Mouse (Mus musculus) spleen, postnatal 36 days (tissue): ENCODE data around the gene Gm5447.

Source experiments
- DNase-seq, 2 experiments: peaks; one replicate each; pipeline ENCODE4 v3.0.0; 2022; ENCODE audit warnings: low spot score in 2 of 2, mixed read lengths in 1 of 2

Gm5447 gene

GRCm38 (mm10) chr13:30986934-30987455, 13.0 kb downstream of the Gm5447 start:
- DNase-seq: peak in 1 of 2 experiments; percentile 23

DNA sequence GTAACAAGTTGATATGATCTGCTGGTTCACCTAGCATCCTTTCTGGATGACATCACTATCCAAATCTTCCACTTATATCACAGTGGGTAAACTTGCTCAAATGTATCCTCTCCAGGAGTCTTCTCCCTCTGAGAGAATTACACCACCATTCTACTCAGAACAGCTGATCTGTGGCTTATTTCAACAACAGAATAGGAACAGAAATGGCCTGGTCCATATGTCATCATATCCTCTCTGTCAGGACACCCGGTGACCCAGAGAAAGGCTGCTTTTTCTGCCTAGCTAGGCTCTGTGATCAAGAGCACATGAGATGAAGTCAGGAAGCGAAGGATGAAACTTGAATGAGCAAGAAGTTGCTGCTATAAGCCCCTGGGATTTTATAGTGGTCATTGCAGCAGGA, 13.7 kb downstream of the Gm5447 start:
- DNase-seq: no peak

- DNase-seq: no peak
These were observed 15.7 kb downstream of the Gm5447 start for GRCm38 (mm10) chr13:30989710-30990109.

- DNase-seq: no peak
These were observed 16.2 kb downstream of the Gm5447 start for GRCm38 (mm10) chr13:30990233-30990632.

DNA sequence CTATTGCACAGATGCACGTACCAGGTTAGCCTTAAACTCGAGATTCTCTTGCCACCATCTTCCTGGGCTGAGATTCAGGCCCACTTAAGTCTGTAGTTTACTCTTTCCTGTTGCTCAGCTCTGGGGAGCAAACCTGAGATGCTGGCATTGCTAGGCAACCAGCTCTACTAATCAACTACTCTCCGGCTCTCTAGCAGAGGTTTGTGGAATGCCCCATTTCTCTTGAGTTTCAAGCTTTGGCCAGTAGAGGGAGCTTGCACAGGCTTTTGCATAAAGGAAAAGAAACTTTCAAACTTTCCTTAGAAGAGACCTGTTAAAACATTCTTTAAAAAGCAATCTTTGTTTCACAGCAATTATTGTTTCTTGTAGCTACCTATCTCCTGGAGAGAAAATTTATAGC, 19.8 kb downstream of the Gm5447 start:
- DNase-seq: peak; percentile 25 to 45

DNA sequence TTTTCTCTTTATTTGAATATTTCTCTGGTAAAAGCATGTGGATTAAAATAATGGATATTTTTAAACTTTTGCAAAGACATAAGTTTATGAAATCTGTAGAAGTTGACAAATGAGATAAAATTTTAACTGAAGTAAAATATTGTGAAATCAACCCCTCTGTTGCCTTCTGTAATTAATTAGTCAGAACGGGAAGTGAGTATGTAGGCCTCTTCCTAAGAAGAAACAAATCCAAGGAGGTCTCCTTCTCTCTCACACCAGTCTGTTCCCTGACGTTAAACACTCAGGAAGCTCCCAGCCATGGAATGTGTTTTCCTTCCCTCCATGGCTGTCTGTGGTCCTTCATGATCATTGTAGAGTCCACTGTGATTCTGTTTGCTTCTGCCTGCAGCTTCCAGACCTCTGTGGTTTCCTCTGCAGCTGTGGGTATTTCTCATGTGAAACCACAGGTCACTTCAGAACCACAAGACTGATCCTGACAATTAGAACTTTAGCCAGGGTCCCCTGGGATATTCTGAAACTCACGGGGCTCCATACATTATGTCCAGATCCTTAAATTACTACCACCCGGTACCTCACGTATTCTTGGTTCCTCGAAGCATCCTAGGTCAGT, 20.4 kb downstream of the Gm5447 start:
- no peak for DNase-seq

- no peak for DNase-seq
These were observed 23.7 kb downstream of the Gm5447 start for GRCm38 (mm10) chr13:30997526-30998253.

DNA sequence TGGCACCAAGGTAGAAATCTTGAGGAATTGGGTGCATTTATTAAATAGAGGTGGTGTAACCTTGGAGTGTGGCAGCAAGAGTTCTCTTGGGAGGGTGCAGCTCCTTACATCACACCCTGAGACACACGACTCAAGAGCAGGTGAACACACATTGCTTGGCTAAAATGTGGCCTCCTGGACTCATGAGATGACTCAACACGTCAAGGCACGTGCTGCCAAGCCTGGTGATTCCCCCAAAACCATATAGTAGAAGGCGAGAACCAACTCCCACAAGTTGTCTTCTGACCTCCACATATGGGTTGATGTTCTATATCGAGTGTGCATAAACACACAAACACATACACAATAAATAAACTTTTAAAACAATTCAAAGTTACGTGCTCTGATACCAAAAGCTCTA, 25.8 kb downstream of the Gm5447 start:
- DNase-seq: no peak

GRCm38 (mm10) chr13:31004458-31004857, 30.5 kb downstream of the Gm5447 start:
- no peak for DNase-seq

DNA sequence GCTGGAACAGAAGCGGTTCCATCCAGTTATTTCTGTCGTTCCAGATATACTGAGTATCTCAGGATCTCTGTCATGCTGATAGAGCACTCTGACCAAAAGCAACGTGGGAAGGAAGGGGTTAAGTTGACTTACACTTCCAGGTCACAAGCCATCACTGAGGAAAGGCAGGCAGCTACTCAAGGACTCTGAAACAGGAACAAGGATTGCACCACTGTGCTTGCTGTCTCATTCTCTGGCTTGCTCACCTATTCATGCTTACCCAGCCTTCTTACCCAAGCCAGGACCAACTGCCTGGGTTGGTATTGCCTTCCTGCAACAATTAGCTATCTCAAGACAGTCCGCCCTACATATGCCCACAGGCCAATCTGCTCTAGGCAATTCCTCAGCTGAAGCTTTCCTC, 31.0 kb downstream of the Gm5447 start:
- peak in 1 of 2 experiments; percentile 13 for DNase-seq

DNA sequence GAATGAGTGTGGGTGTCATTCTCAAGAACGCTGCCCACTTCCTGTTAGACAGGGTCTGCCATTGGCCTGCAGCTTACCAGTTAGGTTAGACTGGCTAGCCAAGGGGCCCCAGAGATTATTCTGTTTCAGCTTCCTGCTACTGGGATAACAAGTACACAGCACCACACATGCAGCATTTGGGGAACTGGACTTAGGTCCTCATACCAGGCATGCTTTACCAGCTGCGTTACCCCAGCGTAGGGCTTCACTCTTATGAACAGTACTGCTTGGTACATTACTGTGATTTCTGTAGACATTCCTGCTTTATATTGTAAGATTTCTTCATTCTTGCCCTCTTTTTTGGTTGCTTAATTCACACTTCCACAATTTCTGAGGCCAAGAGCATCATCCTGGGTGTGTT, 43.5 kb downstream of the Gm5447 start:
- DNase-seq: no peak

- DNase-seq: no peak
These were observed 47.5 kb downstream of the Gm5447 start for GRCm38 (mm10) chr13:31021514-31021913.

- no peak for DNase-seq
These were observed 47.9 kb downstream of the Gm5447 start for GRCm38 (mm10) chr13:31021927-31022326.

DNA sequence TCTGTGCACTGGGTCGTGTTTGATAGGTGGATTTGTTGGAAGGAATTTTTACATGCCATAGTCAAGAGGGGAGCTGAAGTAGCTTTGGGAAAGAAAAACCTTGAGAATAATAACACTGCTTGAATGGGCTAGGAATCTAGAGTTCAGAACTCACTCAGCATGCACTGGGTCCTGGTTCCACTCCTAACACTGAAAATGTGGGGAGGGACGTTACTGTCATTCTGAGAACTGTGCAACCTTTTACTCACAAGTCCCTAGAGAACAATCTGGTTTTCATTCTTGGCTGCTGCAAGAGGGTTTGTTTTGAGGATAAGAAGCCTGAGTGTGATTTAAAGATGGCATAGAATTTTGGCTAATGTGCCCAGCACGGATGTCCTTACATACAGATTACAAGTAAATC, 49.7 kb downstream of the Gm5447 start:
- DNase-seq: no peak
